Mouse (Mus musculus) 416B (cell line): ENCODE measurements at regions not wholly inside any gene's neighbourhood (a gene's known extent, or its start where the extent isn't known, plus 50 kb on each side); places are given as distances from the start of the nearest gene placed in this dataset.
"Not testable (repeated sequence)": the region's sequence is repeated elsewhere in the genome, so short reads cannot be mapped to it uniquely, and the experiment has no call there.

ENCODE experiments used
- DNase-seq: peaks from one replicate; pipeline ENCODE4 v3.0.0; 2011; ENCODE audit warnings: low read depth

- not testable (repeated sequence) for DNase-seq
Measured at GRCm38 (mm10) chr10:51397016-51397415, 83.4 kb upstream of the Gm49339 start.

GRCm38 (mm10) chr10:51405141-51405540 lies 75.3 kb upstream of the Gm49339 start:
- peak; percentile 79 for DNase-seq

- peak; percentile 20 for DNase-seq
Measured at GRCm38 (mm10) chr10:51412795-51413194, 67.6 kb upstream of the Gm49339 start.

- peak; percentile 30 for DNase-seq
Measured at GRCm38 (mm10) chr10:51414512-51414911, 65.9 kb upstream of the Gm49339 start.

- no peak for DNase-seq
Measured at GRCm38 (mm10) chr10:51416723-51417122, 63.7 kb upstream of the Gm49339 start.

- no peak for DNase-seq
Measured at GRCm38 (mm10) chr10:51417221-51417911, 63.0 kb upstream of the Gm49339 start.

GRCm38 (mm10) chr10:51418550-51418949 lies 61.9 kb upstream of the Gm49339 start:
- DNase-seq: no peak

- peak; percentile 74 for DNase-seq
Measured at GRCm38 (mm10) chr10:51422501-51422900, 57.9 kb upstream of the Gm49339 start.
